Mouse (Mus musculus): Measurements from ENCODE around the gene Ffar3. TPM values are rescaled to one million over a fixed set of nuclear protein-coding genes. Genes with fewer than 3 reads are reported as not detected.

The Ffar3 gene
- polyA plus RNA-seq, 1 experiment from 2014 or later: not detected

- Histone ChIP-seq H3K9ac (ENCODE audit: low read depth, low read length) (no peak overlapping the region), H3K27me3 (replicated peaks; ENCODE audit: control insufficient read depth, insufficient read depth, low read length) (no peaks in the 10 kb centered on the region), H3K4me3 (ENCODE audit: low read depth, low read length) (no peak overlapping the region), H3K27ac (ENCODE audit: low read depth, low read length) (no peak overlapping the region), H3K4me2 (no peak overlapping the region), H3K4me1 (replicated peaks; ENCODE audit: control insufficient read depth, insufficient read depth, low read length) (no peaks in the 10 kb centered on the region), H3K9me3 (ENCODE audit: control insufficient read depth, low read length) (no peaks in the 10 kb centered on the region), H3K36me3 (ENCODE audit: control insufficient read depth, insufficient read depth, low read length) (no peaks in the 10 kb centered on the region)
- DNase-seq (ENCODE audit: low spot score) (no peak), ATAC-seq (replicated peaks; ENCODE audit: low FRiP score) (no peak)
These were observed 28.1 kb upstream of the Ffar3 start for GRCm38 (mm10) chr7:30884047-30884446.

- Histone ChIP-seq H3K4me1 (replicated peaks; ENCODE audit: control insufficient read depth, insufficient read depth, low read length) (no peaks in the 10 kb centered on the region), H3K36me3 (ENCODE audit: control insufficient read depth, insufficient read depth, low read length) (no peaks in the 10 kb centered on the region), H3K27ac (ENCODE audit: low read depth, low read length) (no peak overlapping the region), H3K9me3 (ENCODE audit: control insufficient read depth, low read length) (no peaks in the 10 kb centered on the region), H3K4me3 (ENCODE audit: low read depth, low read length) (no peak overlapping the region), H3K27me3 (replicated peaks; ENCODE audit: control insufficient read depth, insufficient read depth, low read length) (no peaks in the 10 kb centered on the region), H3K9ac (ENCODE audit: low read depth, low read length) (no peak overlapping the region), H3K4me2 (no peak overlapping the region)
- DNase-seq (ENCODE audit: low spot score): no peak
- no peak for ATAC-seq (replicated peaks; ENCODE audit: low FRiP score)
- WGBS: 71% methylated on average over 3 of the region's 3 CpGs
These were observed 25.4 kb upstream of the Ffar3 start for GRCm38 (mm10) chr7:30881367-30881766.

- DNase-seq (ENCODE audit: low spot score) (no peak), ATAC-seq (replicated peaks; ENCODE audit: low FRiP score) (no peak)
- H3K27me3 ChIP-seq (replicated peaks; ENCODE audit: control insufficient read depth, insufficient read depth, low read length): no peaks in the 10 kb centered on the region
- H3K4me3 ChIP-seq (ENCODE audit: low read depth, low read length): no peak within 1 kb of the TSS
- H3K4me1 ChIP-seq (replicated peaks; ENCODE audit: control insufficient read depth, insufficient read depth, low read length): no peaks in the 10 kb centered on the region
- 40% methylated on average over 7 of the region's 7 CpGs for WGBS
- no peaks in the 10 kb centered on the region for H3K36me3 ChIP-seq (ENCODE audit: control insufficient read depth, insufficient read depth, low read length)
- H3K9me3 ChIP-seq (ENCODE audit: control insufficient read depth, low read length): no peaks in the 10 kb centered on the region
- no peak within 1 kb of the TSS for H3K4me2 ChIP-seq
- H3K27ac ChIP-seq (ENCODE audit: low read depth, low read length): no peak within 1 kb of the TSS
- H3K9ac ChIP-seq (ENCODE audit: low read depth, low read length): no peak within 1 kb of the TSS
These were observed 24.2 kb upstream of the Ffar3 start, which contains the start of gene Cd22 for GRCm38 (mm10) chr7:30880176-30880575. TSS of gene Cd22 (minus strand) at chr7:30880342.

- Histone ChIP-seq H3K4me2 (no peak overlapping the region), H3K36me3 (ENCODE audit: control insufficient read depth, insufficient read depth, low read length) (no peaks in the 10 kb centered on the region), H3K9ac (ENCODE audit: low read depth, low read length) (no peak overlapping the region), H3K4me3 (ENCODE audit: low read depth, low read length) (no peak overlapping the region), H3K27me3 (replicated peaks; ENCODE audit: control insufficient read depth, insufficient read depth, low read length) (peaks cover 1% of the 10 kb centered on the region; the same call in 1 of the 2 replicates), H3K27ac (ENCODE audit: low read depth, low read length) (no peak overlapping the region), H3K9me3 (ENCODE audit: control insufficient read depth, low read length) (no peaks in the 10 kb centered on the region), H3K4me1 (replicated peaks; ENCODE audit: control insufficient read depth, insufficient read depth, low read length) (no peaks in the 10 kb centered on the region)
- ATAC-seq (replicated peaks; ENCODE audit: low FRiP score): no peak
- no peak for DNase-seq (ENCODE audit: low spot score)
- WGBS: 74% methylated on average over 6 of the region's 6 CpGs
These were observed 23.0 kb upstream of the Ffar3 start for GRCm38 (mm10) chr7:30878950-30879349.

GRCm38 (mm10) chr7:30873083-30873482 lies 17.1 kb upstream of the Ffar3 start:
- H3K4me3 ChIP-seq (ENCODE audit: low read depth, low read length): no peak overlapping the region
- H3K9ac ChIP-seq (ENCODE audit: low read depth, low read length): no peak overlapping the region
- no peak overlapping the region for H3K27ac ChIP-seq (ENCODE audit: low read depth, low read length)
- 17% methylated on average over 15 of the region's 15 CpGs for WGBS
- no peak for ATAC-seq (replicated peaks; ENCODE audit: low FRiP score)
- DNase-seq (ENCODE audit: low spot score): peak; percentile 54
- no peaks in the 10 kb centered on the region for H3K9me3 ChIP-seq (ENCODE audit: control insufficient read depth, low read length)
- H3K4me1 ChIP-seq (replicated peaks; ENCODE audit: control insufficient read depth, insufficient read depth, low read length): no peaks in the 10 kb centered on the region
- peaks cover 8% of the 10 kb centered on the region for H3K27me3 ChIP-seq (replicated peaks; ENCODE audit: control insufficient read depth, insufficient read depth, low read length)
- H3K4me2 ChIP-seq: 0 out of 2 replicates have a peak overlapping the region, but pooled peaks have one; percentile 36
- H3K36me3 ChIP-seq (ENCODE audit: control insufficient read depth, insufficient read depth, low read length): no peaks in the 10 kb centered on the region

- DNase-seq (ENCODE audit: low spot score): no peak
- no peak overlapping the region for H3K4me3 ChIP-seq (ENCODE audit: low read depth, low read length)
- no peak overlapping the region for H3K9ac ChIP-seq (ENCODE audit: low read depth, low read length)
- H3K9me3 ChIP-seq (ENCODE audit: control insufficient read depth, low read length): no peaks in the 10 kb centered on the region
- no peak overlapping the region for H3K4me2 ChIP-seq
- H3K36me3 ChIP-seq (ENCODE audit: control insufficient read depth, insufficient read depth, low read length): no peaks in the 10 kb centered on the region
- no peak for ATAC-seq (replicated peaks; ENCODE audit: low FRiP score)
- H3K4me1 ChIP-seq (replicated peaks; ENCODE audit: control insufficient read depth, insufficient read depth, low read length): peaks cover 3% of the 10 kb centered on the region; the same call in 1 of the 2 replicates
- no peak overlapping the region for H3K27ac ChIP-seq (ENCODE audit: low read depth, low read length)
- no peaks in the 10 kb centered on the region for H3K27me3 ChIP-seq (replicated peaks; ENCODE audit: control insufficient read depth, insufficient read depth, low read length)
- 67% methylated on average over 8 of the region's 8 CpGs for WGBS
These were observed 7.4 kb upstream of the Ffar3 start for GRCm38 (mm10) chr7:30863386-30863785.

- 83% methylated on average over 12 of the region's 12 CpGs for WGBS
- ATAC-seq (replicated peaks; ENCODE audit: low FRiP score) (no peak), DNase-seq (ENCODE audit: low spot score) (no peak)
- H3K27ac ChIP-seq (ENCODE audit: low read depth, low read length): no peak within 1 kb of the TSS
- no peak within 1 kb of the TSS for H3K4me3 ChIP-seq (ENCODE audit: low read depth, low read length)
- H3K4me1 ChIP-seq (replicated peaks; ENCODE audit: control insufficient read depth, insufficient read depth, low read length): peaks cover 3% of the 10 kb centered on the region; the same call in 1 of the 2 replicates
- no peaks in the 10 kb centered on the region for H3K27me3 ChIP-seq (replicated peaks; ENCODE audit: control insufficient read depth, insufficient read depth, low read length)
- no peaks in the 10 kb centered on the region for H3K36me3 ChIP-seq (ENCODE audit: control insufficient read depth, insufficient read depth, low read length)
- no peak within 1 kb of the TSS for H3K9ac ChIP-seq (ENCODE audit: low read depth, low read length)
- no peak within 1 kb of the TSS for H3K4me2 ChIP-seq
- H3K9me3 ChIP-seq (ENCODE audit: control insufficient read depth, low read length): no peaks in the 10 kb centered on the region
These were observed 5.5 kb upstream of the Ffar3 start, which contains the start of gene Ffar1 for GRCm38 (mm10) chr7:30861464-30861863. TSS of gene Ffar1 (minus strand) at chr7:30861564.

- ATAC-seq (replicated peaks; ENCODE audit: low FRiP score) (peak; percentile 70), DNase-seq (ENCODE audit: low spot score) (peak; percentile 56)
- Histone ChIP-seq H3K4me2 (peak overlapping the region; percentile 49), H3K4me1 (replicated peaks; ENCODE audit: control insufficient read depth, insufficient read depth, low read length) (peaks cover 3% of the 10 kb centered on the region; the same call in 1 of the 2 replicates), H3K36me3 (ENCODE audit: control insufficient read depth, insufficient read depth, low read length) (no peaks in the 10 kb centered on the region), H3K4me3 (ENCODE audit: low read depth, low read length) (peak overlapping the region; percentile 20; the same call in 1 of the 2 replicates), H3K9me3 (ENCODE audit: control insufficient read depth, low read length) (no peaks in the 10 kb centered on the region), H3K27ac (ENCODE audit: low read depth, low read length) (no peak overlapping the region), H3K9ac (ENCODE audit: low read depth, low read length) (no peak overlapping the region), H3K27me3 (replicated peaks; ENCODE audit: control insufficient read depth, insufficient read depth, low read length) (no peaks in the 10 kb centered on the region)
- WGBS: 9% methylated on average over 13 of the region's 16 CpGs
These were observed 3.8 kb upstream of the Ffar3 start for GRCm38 (mm10) chr7:30859635-30860402.

GRCm38 (mm10) chr7:30859290-30859634 lies 3.3 kb upstream of the Ffar3 start:
- H3K4me2 ChIP-seq: no peak overlapping the region
- DNase-seq (ENCODE audit: low spot score) (peak; percentile 62), ATAC-seq (replicated peaks; ENCODE audit: low FRiP score) (no peak)
- H3K4me3 ChIP-seq (ENCODE audit: low read depth, low read length): no peak overlapping the region
- no peaks in the 10 kb centered on the region for H3K9me3 ChIP-seq (ENCODE audit: control insufficient read depth, low read length)
- H3K27ac ChIP-seq (ENCODE audit: low read depth, low read length): no peak overlapping the region
- no peaks in the 10 kb centered on the region for H3K36me3 ChIP-seq (ENCODE audit: control insufficient read depth, insufficient read depth, low read length)
- H3K4me1 ChIP-seq (replicated peaks; ENCODE audit: control insufficient read depth, insufficient read depth, low read length): peaks cover 3% of the 10 kb centered on the region; the same call in 1 of the 2 replicates
- no peak overlapping the region for H3K9ac ChIP-seq (ENCODE audit: low read depth, low read length)
- H3K27me3 ChIP-seq (replicated peaks; ENCODE audit: control insufficient read depth, insufficient read depth, low read length): no peaks in the 10 kb centered on the region

Measured in liver, embryonic 11.5 days (tissue).